Mouse (Mus musculus): Measurements from ENCODE around the gene Msgn1. TPM values are rescaled to one million over a fixed set of nuclear protein-coding genes. Genes with fewer than 3 reads are reported as not detected.

Msgn1 gene
- polyA plus RNA-seq, 1 experiment from 2014 or later: not detected

- 28% methylated on average over 11 of the region's 11 CpGs for WGBS
- Histone ChIP-seq H3K4me2 (replicated peaks) (peak overlapping the region; percentile 42), H3K9ac (peak overlapping the region; percentile 35; the same call in 1 of the 2 replicates), H3K36me3 (replicated peaks; ENCODE audit: control insufficient read depth, insufficient read depth) (no peaks in the 10 kb centered on the region), H3K27ac (no peak overlapping the region), H3K4me1 (replicated peaks; ENCODE audit: control insufficient read depth, insufficient read depth, low read length) (no peaks in the 10 kb centered on the region), H3K27me3 (ENCODE audit: control insufficient read depth, insufficient read depth, low read length) (no peaks in the 10 kb centered on the region), H3K4me3 (replicated peaks; ENCODE audit: low read length) (no peak overlapping the region), H3K9me3 (ENCODE audit: control insufficient read depth, low read length) (no peaks in the 10 kb centered on the region)
- ATAC-seq (ENCODE audit: low FRiP score) (peak; percentile 96), DNase-seq (ENCODE audit: low spot score) (peak; percentile 98)
Observed at GRCm38 (mm10) chr12:11178486-11179154, 30.2 kb downstream of the Msgn1 start.

- WGBS: 62% methylated on average over 5 of the region's 5 CpGs
- no peaks in the 10 kb centered on the region for H3K4me1 ChIP-seq (replicated peaks; ENCODE audit: control insufficient read depth, insufficient read depth, low read length)
- H3K4me2 ChIP-seq (replicated peaks): no peak overlapping the region
- no peaks in the 10 kb centered on the region for H3K36me3 ChIP-seq (replicated peaks; ENCODE audit: control insufficient read depth, insufficient read depth)
- ATAC-seq (ENCODE audit: low FRiP score) (0 out of 2 replicates have a peak, but pooled peaks have one; percentile 9), DNase-seq (ENCODE audit: low spot score) (no peak)
- no peak overlapping the region for H3K4me3 ChIP-seq (replicated peaks; ENCODE audit: low read length)
- no peak overlapping the region for H3K27ac ChIP-seq
- no peaks in the 10 kb centered on the region for H3K9me3 ChIP-seq (ENCODE audit: control insufficient read depth, low read length)
- no peaks in the 10 kb centered on the region for H3K27me3 ChIP-seq (ENCODE audit: control insufficient read depth, insufficient read depth, low read length)
- H3K9ac ChIP-seq: no peak overlapping the region
Observed at GRCm38 (mm10) chr12:11177408-11178394, 31.1 kb downstream of the Msgn1 start.

DNA sequence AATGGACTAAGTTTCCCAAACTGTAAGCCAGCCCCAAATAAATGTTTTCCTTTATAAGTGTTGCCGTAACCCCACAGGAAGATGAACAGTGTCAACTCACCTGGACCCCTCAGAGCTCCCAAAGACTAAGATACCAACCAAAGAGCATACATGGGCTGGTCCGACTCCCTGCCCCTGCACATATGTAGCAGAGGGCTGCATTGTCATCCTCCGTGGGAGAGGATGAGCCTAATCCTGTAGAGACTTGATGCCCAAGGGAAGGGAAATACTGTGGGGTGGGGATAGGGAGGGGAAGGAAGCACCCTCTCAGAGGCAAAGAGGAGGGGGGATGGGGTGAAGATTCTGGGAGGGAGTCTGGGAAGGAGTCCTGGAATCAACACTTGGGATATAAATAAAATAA, 50.1 kb downstream of the Msgn1 start:
- no peaks in the 10 kb centered on the region for H3K27me3 ChIP-seq (ENCODE audit: control insufficient read depth, insufficient read depth, low read length)
- H3K9ac ChIP-seq: no peak overlapping the region
- 93% methylated on average over 3 of the region's 3 CpGs for WGBS
- ATAC-seq (ENCODE audit: low FRiP score) (no peak), DNase-seq (ENCODE audit: low spot score) (no peak)
- H3K4me2 ChIP-seq (replicated peaks): no peak overlapping the region
- no peak overlapping the region for H3K27ac ChIP-seq
- no peaks in the 10 kb centered on the region for H3K9me3 ChIP-seq (ENCODE audit: control insufficient read depth, low read length)
- no peak overlapping the region for H3K4me3 ChIP-seq (replicated peaks; ENCODE audit: low read length)
- no peaks in the 10 kb centered on the region for H3K4me1 ChIP-seq (replicated peaks; ENCODE audit: control insufficient read depth, insufficient read depth, low read length)
- no peaks in the 10 kb centered on the region for H3K36me3 ChIP-seq (replicated peaks; ENCODE audit: control insufficient read depth, insufficient read depth)

Other genes starting within 250 kb of the Msgn1 start
- gene Kcns3, start 57.9 kb downstream of the Msgn1 start, polyA plus RNA-seq (2014; fragmentation: Nextera tagmentation; extraction: Ambion mirVana): 1.2 and 1.3 TPM in 2 replicates
- gene Gen1, start 56.8 kb upstream of the Msgn1 start, polyA plus RNA-seq (2014; fragmentation: Nextera tagmentation; extraction: Ambion mirVana): 2.0 and 2.7 TPM in 2 replicates
- 88.4 and 92.7 TPM in 2 replicates for gene Smc6, start 56.9 kb upstream of the Msgn1 start, polyA plus RNA-seq (2014; fragmentation: Nextera tagmentation; extraction: Ambion mirVana)
- gene Vsnl1, start 227.6 kb upstream of the Msgn1 start, polyA plus RNA-seq (2014; fragmentation: Nextera tagmentation; extraction: Ambion mirVana): 120 and 152 TPM in 2 replicates
- 0.50 and 0.52 TPM in 2 replicates for gene Rad51ap2, start 247.1 kb upstream of the Msgn1 start, polyA plus RNA-seq (2014; fragmentation: Nextera tagmentation; extraction: Ambion mirVana)